Mouse (Mus musculus) forebrain, embryonic 16.5 days (tissue): ENCODE data around the gene Kcnj15. TPM values are rescaled to one million over a fixed set of nuclear protein-coding genes. Genes with fewer than 3 reads are reported as not detected.

Experiments
- ATAC-seq: fragments of 200-750 bp; cut with Nextera tagmentation; 2 replicates; pipeline ENCODE4 v1.8.0; 2017; ENCODE audit warnings: mild to moderate bottlenecking, moderate library complexity
- H3K27ac ChIP-seq: fragments of 300-500 bp; sonication (generic); 2 replicates; pipeline ENCODE4 v1.5.1; 2014; ENCODE audit warnings: low read length, control low read depth
- H3K27me3 ChIP-seq: fragments of 300-500 bp; sonication (generic); replicated peaks from 2 replicates; pipeline ENCODE4 v1.6.1; 2014; ENCODE audit warnings: low read length; ENCODE audit not compliant: control insufficient read depth, insufficient read depth
- H3K36me3 ChIP-seq: fragments of 300-500 bp; sonication (generic); 2 replicates; pipeline ENCODE4 v1.6.1; 2014; ENCODE audit not compliant: control insufficient read depth, insufficient read depth
- H3K4me1 ChIP-seq: fragments of 300-500 bp; sonication (generic); replicated peaks from 2 replicates; pipeline ENCODE4 v1.6.1; 2014; ENCODE audit warnings: low read length; ENCODE audit not compliant: control insufficient read depth, insufficient read depth
- H3K4me2 ChIP-seq: fragments of 300-500 bp; sonication (generic); 2 replicates; pipeline ENCODE4 v1.6.1; 2014; ENCODE audit warnings: mild to moderate bottlenecking, low read length, control low read depth
- H3K4me3 ChIP-seq: fragments of 300-500 bp; sonication (generic); replicated peaks from 2 replicates; pipeline ENCODE4 v1.5.1; 2014; ENCODE audit warnings: mild to moderate bottlenecking, low read length, control low read depth
- H3K9ac ChIP-seq: fragments of 300-500 bp; sonication (generic); replicated peaks from 2 replicates; pipeline ENCODE4 v1.6.1; 2014; ENCODE audit warnings: low read depth, low read length, control low read depth
- H3K9me3 ChIP-seq: fragments of 300-500 bp; sonication (generic); 2 replicates; pipeline ENCODE4 v1.6.1; 2016; ENCODE audit warnings: low read length; ENCODE audit not compliant: control insufficient read depth
- WGBS: fragments of 180-500 bp; shearing (Covaris S2); extraction: QIAGEN DNeasy Blood & Tissue Kit; methylation state at CpG from one replicate; pipeline ENCODE4 v1.1.7; 2014; 5-methylcytosine and 5-hydroxymethylcytosine counted together
- polyA plus RNA-seq: library from polyadenylated mRNA; unstranded; fragments of >200 nt; fragmentation: Nextera tagmentation; extraction: Ambion mirVana; gene quantifications from 2 replicates; pipeline ENCODE4 v1.2.1, GENCODE M21; 2015

Gene Kcnj15
- polyA plus RNA-seq, 1 experiment from 2014 or later, result not detected

DNA sequence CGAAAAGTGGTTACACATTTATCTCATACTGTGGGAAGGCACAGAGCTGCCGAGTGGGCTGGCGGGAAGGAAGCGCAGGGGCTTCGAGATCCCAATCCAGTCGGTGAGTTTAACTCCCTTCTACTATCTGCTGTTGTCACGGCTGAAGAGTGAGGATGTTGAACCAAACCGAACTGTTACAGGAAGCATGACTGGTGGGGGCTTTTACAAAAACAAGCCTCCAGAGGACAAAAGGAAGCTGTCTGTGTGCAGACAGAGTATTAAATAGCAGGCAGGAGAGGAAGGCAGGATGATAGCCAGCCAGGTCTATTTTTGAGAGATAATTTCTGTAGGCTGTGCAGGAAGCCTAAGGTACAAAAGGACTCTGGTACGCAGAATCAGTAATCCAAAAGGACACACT lies 46.3 kb downstream of the Kcnj15 start:
- no peak overlapping the region for H3K4me2 ChIP-seq
- no peaks in the 10 kb centered on the region for H3K4me1 ChIP-seq
- ATAC-seq, result no peak
- H3K36me3 ChIP-seq, result no peaks in the 10 kb centered on the region
- no peak overlapping the region for H3K27ac ChIP-seq
- no peak overlapping the region for H3K4me3 ChIP-seq
- no peaks in the 10 kb centered on the region for H3K27me3 ChIP-seq
- no peak overlapping the region for H3K9ac ChIP-seq
- H3K9me3 ChIP-seq, result no peaks in the 10 kb centered on the region
- 82% methylated on average over 9 of the region's 9 CpGs for WGBS

DNA sequence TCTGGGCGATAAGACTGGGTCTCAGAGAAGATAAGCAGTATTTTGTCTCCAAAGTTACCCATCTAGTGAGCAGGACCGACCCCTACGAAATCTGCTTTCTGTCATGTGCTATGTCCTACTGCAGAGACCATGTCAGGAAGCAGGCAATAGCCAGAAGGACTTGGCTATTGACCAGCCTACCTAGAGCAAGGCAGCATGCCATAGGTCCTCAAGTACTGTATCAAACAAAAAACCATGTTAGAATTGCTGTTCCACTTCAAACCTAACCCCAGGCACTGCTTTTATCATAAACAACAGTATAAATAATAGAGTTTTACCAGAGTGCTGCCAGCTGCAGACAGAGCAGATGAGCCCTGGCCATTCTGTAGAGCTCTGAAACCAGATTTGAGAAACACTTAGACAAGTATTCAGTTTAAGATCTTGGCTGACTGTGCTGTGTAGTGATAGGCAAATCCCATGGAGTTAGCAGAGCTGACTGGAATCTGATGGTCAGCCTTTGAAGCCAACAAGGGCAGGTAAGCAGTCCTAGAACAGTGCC lies 50.5 kb downstream of the Kcnj15 start:
- H3K9me3 ChIP-seq, result no peaks in the 10 kb centered on the region
- H3K27me3 ChIP-seq, result no peaks in the 10 kb centered on the region
- H3K9ac ChIP-seq, result no peak overlapping the region
- no peaks in the 10 kb centered on the region for H3K4me1 ChIP-seq
- no peak overlapping the region for H3K4me3 ChIP-seq
- no peak for ATAC-seq
- no peak overlapping the region for H3K27ac ChIP-seq
- no peaks in the 10 kb centered on the region for H3K36me3 ChIP-seq
- WGBS, result 88% methylated on average over 3 of the region's 3 CpGs
- H3K4me2 ChIP-seq, result no peak overlapping the region

DNA sequence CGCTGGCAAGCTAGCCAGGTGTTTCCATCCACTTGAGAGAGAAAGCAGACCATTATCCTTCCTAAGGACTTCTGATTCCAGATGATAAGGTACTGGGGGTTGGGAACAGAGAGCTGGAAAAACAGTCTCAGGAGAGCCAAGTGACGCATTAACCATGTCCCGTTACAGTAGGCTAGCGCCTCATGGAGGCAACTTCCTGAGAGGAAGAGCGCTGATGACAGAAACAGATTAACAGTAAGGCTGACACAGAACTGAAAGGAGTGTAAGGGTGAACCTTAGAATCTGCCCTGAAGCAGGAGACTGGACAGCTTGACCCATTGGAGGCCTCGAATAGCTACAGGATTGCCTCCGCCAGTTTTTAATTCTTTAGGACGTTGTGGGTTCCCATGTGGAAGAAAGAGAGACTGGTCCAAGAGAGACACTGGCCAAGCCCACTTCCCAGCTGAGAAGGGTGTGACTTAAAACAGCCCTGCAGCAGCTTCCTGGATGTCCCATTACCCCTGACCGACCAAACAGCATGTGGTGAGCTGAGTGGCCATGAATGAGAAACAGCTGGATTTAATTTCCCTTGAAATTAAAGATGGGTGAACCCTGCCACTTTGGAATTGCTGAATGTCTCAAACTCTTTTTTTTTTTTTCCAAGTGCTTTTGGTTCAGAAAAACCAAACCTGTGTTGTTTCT lies 64.7 kb downstream of the Kcnj15 start:
- Histone ChIP-seq H3K27me3 (no peaks in the 10 kb centered on the region), H3K4me3 (no peak overlapping the region), H3K36me3 (no peaks in the 10 kb centered on the region), H3K4me1 (no peaks in the 10 kb centered on the region), H3K27ac (no peak overlapping the region), H3K9ac (no peak overlapping the region), H3K4me2 (no peak overlapping the region), H3K9me3 (no peaks in the 10 kb centered on the region)
- ATAC-seq, result no peak
- WGBS, result 80% methylated on average over 9 of the region's 9 CpGs

DNA sequence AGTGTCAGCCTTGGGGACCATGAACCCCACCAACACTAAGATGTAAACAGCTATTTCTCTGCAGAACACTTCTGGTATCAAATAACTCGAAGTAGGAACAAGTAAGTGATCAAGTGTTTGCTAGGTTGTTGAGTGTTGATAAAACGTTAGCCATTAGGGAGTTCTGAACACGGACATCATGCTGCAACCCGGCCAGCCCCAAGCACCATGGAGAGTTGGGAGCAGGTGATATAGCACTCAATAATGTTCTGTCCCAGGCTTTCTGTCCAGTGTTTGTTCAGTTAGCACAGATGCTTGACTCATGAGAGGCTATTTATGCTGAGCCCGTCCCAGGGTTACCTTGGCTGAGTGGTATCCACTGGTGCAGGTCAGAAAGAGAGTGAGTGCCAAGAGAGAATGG lies 74.8 kb downstream of the Kcnj15 start:
- 90% methylated on average over 5 of the region's 5 CpGs for WGBS
- no peak overlapping the region for H3K4me2 ChIP-seq
- ATAC-seq, result no peak

DNA sequence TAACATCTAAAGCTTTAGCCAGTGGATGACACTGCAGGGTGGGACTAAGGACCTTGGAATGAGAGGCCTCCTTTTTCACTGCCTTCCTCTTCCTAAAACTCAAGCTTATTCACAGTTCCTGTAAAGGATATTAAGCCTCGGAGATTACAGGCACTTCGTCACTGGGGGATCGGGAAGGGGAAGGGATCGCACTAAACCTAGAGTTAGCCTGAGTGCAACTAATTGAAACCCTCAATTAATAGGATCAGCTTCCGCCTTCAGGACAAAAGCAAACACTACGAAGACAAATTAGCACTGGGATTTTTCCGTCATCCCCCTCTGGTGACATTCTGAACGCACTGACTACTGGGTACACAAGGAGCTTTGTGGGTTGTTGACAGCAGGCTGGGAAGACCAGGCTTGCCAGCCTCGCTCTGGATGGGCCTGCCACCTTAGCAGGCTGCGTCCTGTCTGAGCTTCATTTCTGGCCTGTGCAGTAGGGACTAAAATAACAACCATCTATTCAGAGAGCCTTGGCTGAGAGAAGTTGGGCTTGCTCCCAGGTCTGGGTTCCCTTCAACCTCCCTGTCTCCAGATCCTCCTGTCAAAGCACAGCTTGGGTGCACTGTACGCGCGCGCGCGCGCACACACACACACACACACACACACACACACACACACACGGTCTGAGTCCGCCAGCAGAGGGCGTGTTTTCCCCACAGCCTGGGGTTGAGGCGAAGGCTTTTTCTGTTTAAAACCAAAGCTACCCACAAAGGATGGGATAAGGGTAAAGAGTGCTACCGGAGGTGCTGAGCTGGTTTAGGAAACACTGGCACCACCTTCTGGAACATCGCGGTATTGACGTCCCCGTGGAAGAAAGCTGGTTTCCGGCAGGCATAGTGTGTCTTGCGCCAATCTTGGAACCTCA lies 83.8 kb downstream of the Kcnj15 start:
- Histone ChIP-seq H3K27ac (0 out of 2 replicates have a peak overlapping the region, but pooled peaks have one; percentile 50), H3K4me3 (peak overlapping the region; percentile 17), H3K4me2 (peak overlapping the region; percentile 41), H3K9ac (peak overlapping the region; percentile 46), H3K36me3 (no peaks in the 10 kb centered on the region), H3K4me1 (peaks cover 7% of the 10 kb centered on the region), H3K27me3 (no peaks in the 10 kb centered on the region), H3K9me3 (no peaks in the 10 kb centered on the region)
- ATAC-seq, result peak; percentile 94
- 15% methylated on average over 28 of the region's 28 CpGs for WGBS

More for the DNA sequence above, 74.8 kb downstream of the Kcnj15 start:
- H3K9me3 ChIP-seq, result no peaks in the 10 kb centered on the region
- no peaks in the 10 kb centered on the region for H3K27me3 ChIP-seq
- no peaks in the 10 kb centered on the region for H3K4me1 ChIP-seq
- no peak overlapping the region for H3K9ac ChIP-seq
- no peaks in the 10 kb centered on the region for H3K36me3 ChIP-seq
- no peak overlapping the region for H3K27ac ChIP-seq
- no peak overlapping the region for H3K4me3 ChIP-seq

DNA sequence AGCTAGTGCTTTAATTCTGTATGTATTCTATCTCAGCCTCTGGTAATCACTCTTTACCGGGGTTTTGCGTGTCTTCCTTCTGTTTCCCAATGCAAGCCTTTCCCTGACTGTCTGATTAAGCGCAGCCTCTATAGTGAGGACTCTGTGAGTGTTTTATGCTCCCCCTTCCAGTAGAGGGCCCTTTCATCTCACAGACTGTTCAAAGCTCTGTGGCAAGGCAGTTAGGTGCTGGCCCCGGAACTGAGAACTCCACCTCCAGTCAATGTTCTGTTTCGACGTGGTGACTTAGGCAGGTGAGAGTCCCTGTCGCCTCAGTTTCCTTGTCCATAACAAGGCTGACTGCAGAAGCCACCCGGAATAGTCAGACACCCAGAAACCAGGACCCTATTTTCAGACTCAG lies 84.7 kb downstream of the Kcnj15 start:
- Histone ChIP-seq H3K27ac (no peak overlapping the region), H3K4me3 (no peak overlapping the region), H3K4me1 (peaks cover 7% of the 10 kb centered on the region), H3K9ac (no peak overlapping the region), H3K4me2 (no peak overlapping the region), H3K36me3 (no peaks in the 10 kb centered on the region), H3K27me3 (no peaks in the 10 kb centered on the region), H3K9me3 (no peaks in the 10 kb centered on the region)
- WGBS, result 73% methylated on average over 8 of the region's 8 CpGs
- 0 out of 2 replicates have a peak, but pooled peaks have one; percentile 6 for ATAC-seq

DNA sequence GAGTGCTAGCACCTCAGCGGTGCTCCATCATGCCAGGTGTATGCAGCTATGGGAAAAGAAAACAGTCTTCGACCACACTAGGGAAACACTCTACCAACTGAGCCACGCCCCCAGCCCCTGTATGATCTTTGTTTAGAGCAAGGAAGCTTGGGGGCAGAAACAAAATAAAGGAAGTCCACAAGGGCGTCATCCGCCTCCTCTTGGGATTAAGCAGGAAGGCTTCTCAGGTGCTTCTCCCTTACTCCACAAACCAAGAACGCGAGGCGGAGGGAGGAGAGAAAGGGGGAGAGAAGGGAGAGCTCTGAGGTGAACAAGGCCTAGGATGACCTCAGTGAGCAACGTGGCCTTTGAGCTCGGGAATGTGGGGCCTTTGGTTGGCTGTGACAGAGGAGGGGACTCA lies 87.6 kb downstream of the Kcnj15 start:
- no peak overlapping the region for H3K4me2 ChIP-seq
- H3K27ac ChIP-seq, result no peak overlapping the region
- H3K27me3 ChIP-seq, result no peaks in the 10 kb centered on the region
- H3K4me1 ChIP-seq, result peaks cover 7% of the 10 kb centered on the region
- no peaks in the 10 kb centered on the region for H3K36me3 ChIP-seq
- no peaks in the 10 kb centered on the region for H3K9me3 ChIP-seq
- ATAC-seq, result no peak
- no peak overlapping the region for H3K4me3 ChIP-seq
- no peak overlapping the region for H3K9ac ChIP-seq
- 76% methylated on average over 10 of the region's 10 CpGs for WGBS

DNA sequence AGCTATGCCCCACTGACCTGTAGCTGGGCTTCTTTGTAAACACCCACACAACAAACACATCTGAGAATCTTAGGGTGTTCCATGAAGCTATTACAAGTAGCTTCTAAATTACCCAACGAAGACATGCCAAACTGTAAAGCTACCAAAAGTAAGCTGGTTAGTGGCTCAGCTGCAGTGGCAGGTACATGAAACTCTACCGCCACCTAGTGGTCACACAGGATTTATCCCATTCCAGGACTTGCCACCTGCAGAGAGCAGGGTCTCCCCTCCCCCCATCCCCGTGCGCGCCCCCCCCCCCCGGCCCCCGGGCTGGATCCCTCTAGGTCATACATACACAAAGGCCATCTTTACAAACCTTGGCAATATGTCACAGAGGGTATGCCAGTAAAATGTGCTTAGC lies 88.5 kb downstream of the Kcnj15 start:
- Histone ChIP-seq H3K4me1 (peaks cover 5% of the 10 kb centered on the region), H3K36me3 (no peaks in the 10 kb centered on the region), H3K27me3 (no peaks in the 10 kb centered on the region), H3K4me2 (no peak overlapping the region), H3K4me3 (no peak overlapping the region), H3K27ac (no peak overlapping the region), H3K9ac (no peak overlapping the region), H3K9me3 (no peaks in the 10 kb centered on the region)
- 6% methylated on average over 4 of the region's 7 CpGs for whole genome bisulfite sequencing
- no peak for ATAC-seq

DNA sequence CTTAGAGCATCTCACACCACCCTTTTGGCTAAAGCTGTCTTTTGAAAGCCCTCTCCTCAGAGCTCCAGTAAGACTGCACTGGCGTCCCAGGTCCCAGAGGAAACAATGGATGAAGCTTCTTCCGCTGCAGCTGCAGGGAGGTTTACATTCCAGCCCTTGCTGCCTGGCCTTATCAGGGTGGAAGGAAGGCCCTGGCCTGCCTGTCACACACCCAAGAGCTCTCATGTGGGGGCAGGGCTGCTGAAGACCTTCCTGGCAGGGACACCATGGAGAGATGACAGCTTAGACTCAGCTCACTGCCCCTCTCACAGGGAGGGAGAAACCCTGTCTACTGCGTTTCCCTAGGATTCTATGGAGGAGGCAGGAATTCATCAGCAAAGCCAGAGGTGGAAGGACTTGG lies 89.8 kb downstream of the Kcnj15 start:
- H3K9ac ChIP-seq, result no peak overlapping the region
- WGBS, result 14% methylated on average over 3 of the region's 3 CpGs
- H3K36me3 ChIP-seq, result no peaks in the 10 kb centered on the region
- ATAC-seq, result 0 out of 2 replicates have a peak, but pooled peaks have one; percentile 18
- H3K4me1 ChIP-seq, result no peaks in the 10 kb centered on the region
- no peaks in the 10 kb centered on the region for H3K27me3 ChIP-seq
- no peak overlapping the region for H3K4me3 ChIP-seq
- no peaks in the 10 kb centered on the region for H3K9me3 ChIP-seq
- H3K27ac ChIP-seq, result no peak overlapping the region
- no peak overlapping the region for H3K4me2 ChIP-seq
